Mouse (Mus musculus): ENCODE data around the gene Mrtfa. TPM values are rescaled to one million over a fixed set of nuclear protein-coding genes. Genes with fewer than 3 reads are reported as not detected.

Mrtfa gene
- polyA plus RNA-seq, 1 experiment = 16.0 TPM

- Histone ChIP-seq H3K27ac (ENCODE audit: insufficient read depth, low read depth, low read length) (no peak overlapping the region), H3K4me3 (ENCODE audit: insufficient read depth, low read depth, low read length) (peak overlapping the region; percentile 11; the same call in 1 of the 2 replicates), H3K27me3 (replicated peaks; ENCODE audit: control insufficient read depth, insufficient read depth, low read length) (no peaks in the 10 kb centered on the region), H3K4me1 (ENCODE audit: control insufficient read depth, insufficient read depth, low read length) (no peaks in the 10 kb centered on the region), H3K36me3 (ENCODE audit: control insufficient read depth, insufficient read depth, low read length) (no peaks in the 10 kb centered on the region)
- 53% methylated on average over 13 of the region's 13 CpGs for WGBS
- peak; percentile 52 for DNase-seq
- TF ChIP-seq CTCF (conservative IDR thresholded peaks at IDR 0.05; ENCODE audit: insufficient read depth, insufficient read length, low read depth, low read length) (no peak), POLR2A (IDR thresholded peaks at IDR 0.05; ENCODE audit: low read depth, low read length) (no peak)
These were observed 85.8 kb downstream of the Mrtfa start for GRCm38 (mm10) chr15:81104585-81105259.

GRCm38 (mm10) chr15:81103500-81103899, 87.1 kb downstream of the Mrtfa start:
- H3K4me3 ChIP-seq (ENCODE audit: insufficient read depth, low read depth, low read length) = no peak overlapping the region
- no peaks in the 10 kb centered on the region for H3K4me1 ChIP-seq (ENCODE audit: control insufficient read depth, insufficient read depth, low read length)
- no peak for DNase-seq
- WGBS = 81% methylated on average over 3 of the region's 3 CpGs
- TF ChIP-seq CTCF (conservative IDR thresholded peaks at IDR 0.05; ENCODE audit: insufficient read depth, insufficient read length, low read depth, low read length) = no peak
- no peak for TF ChIP-seq POLR2A (IDR thresholded peaks at IDR 0.05; ENCODE audit: low read depth, low read length)
- no peaks in the 10 kb centered on the region for H3K27me3 ChIP-seq (replicated peaks; ENCODE audit: control insufficient read depth, insufficient read depth, low read length)
- no peaks in the 10 kb centered on the region for H3K36me3 ChIP-seq (ENCODE audit: control insufficient read depth, insufficient read depth, low read length)
- H3K27ac ChIP-seq (ENCODE audit: insufficient read depth, low read depth, low read length) = no peak overlapping the region

- WGBS = 75% methylated on average over 13 of the region's 13 CpGs
These were observed 88.2 kb downstream of the Mrtfa start for GRCm38 (mm10) chr15:81102274-81102879.

GRCm38 (mm10) chr15:81101316-81101715, 89.2 kb downstream of the Mrtfa start:
- WGBS = 44% methylated on average over 5 of the region's 5 CpGs
- Histone ChIP-seq H3K27ac (ENCODE audit: insufficient read depth, low read depth, low read length) (peak overlapping the region; percentile 41; the same call in 1 of the 2 replicates), H3K36me3 (ENCODE audit: control insufficient read depth, insufficient read depth, low read length) (no peaks in the 10 kb centered on the region), H3K4me1 (ENCODE audit: control insufficient read depth, insufficient read depth, low read length) (no peaks in the 10 kb centered on the region), H3K27me3 (replicated peaks; ENCODE audit: control insufficient read depth, insufficient read depth, low read length) (no peaks in the 10 kb centered on the region), H3K4me3 (ENCODE audit: insufficient read depth, low read depth, low read length) (no peak overlapping the region)
- DNase-seq = peak; percentile 24
- TF ChIP-seq CTCF (conservative IDR thresholded peaks at IDR 0.05; ENCODE audit: insufficient read depth, insufficient read length, low read depth, low read length) = no peak
- no peak for TF ChIP-seq POLR2A (IDR thresholded peaks at IDR 0.05; ENCODE audit: low read depth, low read length)

More at GRCm38 (mm10) chr15:81102274-81102879, 88.2 kb downstream of the Mrtfa start:
- Histone ChIP-seq H3K4me3 (ENCODE audit: insufficient read depth, low read depth, low read length) (no peak overlapping the region), H3K36me3 (ENCODE audit: control insufficient read depth, insufficient read depth, low read length) (no peaks in the 10 kb centered on the region), H3K27ac (ENCODE audit: insufficient read depth, low read depth, low read length) (no peak overlapping the region), H3K27me3 (replicated peaks; ENCODE audit: control insufficient read depth, insufficient read depth, low read length) (no peaks in the 10 kb centered on the region), H3K4me1 (ENCODE audit: control insufficient read depth, insufficient read depth, low read length) (no peaks in the 10 kb centered on the region)
- DNase-seq = no peak
- TF ChIP-seq POLR2A (IDR thresholded peaks at IDR 0.05; ENCODE audit: low read depth, low read length) = no peak
- no peak for TF ChIP-seq CTCF (conservative IDR thresholded peaks at IDR 0.05; ENCODE audit: insufficient read depth, insufficient read length, low read depth, low read length)

- no peaks in the 10 kb centered on the region for H3K27me3 ChIP-seq (replicated peaks; ENCODE audit: control insufficient read depth, insufficient read depth, low read length)
- WGBS = 94% methylated on average over 11 of the region's 11 CpGs
- TF ChIP-seq CTCF (conservative IDR thresholded peaks at IDR 0.05; ENCODE audit: insufficient read depth, insufficient read length, low read depth, low read length) = no peak
- TF ChIP-seq POLR2A (IDR thresholded peaks at IDR 0.05; ENCODE audit: low read depth, low read length) = no peak
- no peaks in the 10 kb centered on the region for H3K36me3 ChIP-seq (ENCODE audit: control insufficient read depth, insufficient read depth, low read length)
- no peaks in the 10 kb centered on the region for H3K4me1 ChIP-seq (ENCODE audit: control insufficient read depth, insufficient read depth, low read length)
- no peak overlapping the region for H3K4me3 ChIP-seq (ENCODE audit: insufficient read depth, low read depth, low read length)
- no peak for DNase-seq
- H3K27ac ChIP-seq (ENCODE audit: insufficient read depth, low read depth, low read length) = no peak overlapping the region
These were observed 91.3 kb downstream of the Mrtfa start for GRCm38 (mm10) chr15:81099269-81099668.

- no peaks in the 10 kb centered on the region for H3K36me3 ChIP-seq (ENCODE audit: control insufficient read depth, insufficient read depth, low read length)
- no peak overlapping the region for H3K4me3 ChIP-seq (ENCODE audit: insufficient read depth, low read depth, low read length)
- 93% methylated on average over 3 of the region's 3 CpGs for WGBS
- H3K27me3 ChIP-seq (replicated peaks; ENCODE audit: control insufficient read depth, insufficient read depth, low read length) = no peaks in the 10 kb centered on the region
- no peak for TF ChIP-seq CTCF (conservative IDR thresholded peaks at IDR 0.05; ENCODE audit: insufficient read depth, insufficient read length, low read depth, low read length)
- TF ChIP-seq POLR2A (IDR thresholded peaks at IDR 0.05; ENCODE audit: low read depth, low read length) = no peak
- no peak overlapping the region for H3K27ac ChIP-seq (ENCODE audit: insufficient read depth, low read depth, low read length)
- DNase-seq = no peak
- no peaks in the 10 kb centered on the region for H3K4me1 ChIP-seq (ENCODE audit: control insufficient read depth, insufficient read depth, low read length)
These were observed 91.9 kb downstream of the Mrtfa start for GRCm38 (mm10) chr15:81098689-81099088.

GRCm38 (mm10) chr15:81097896-81098295, 92.7 kb downstream of the Mrtfa start:
- DNase-seq = no peak
- Histone ChIP-seq H3K27ac (ENCODE audit: insufficient read depth, low read depth, low read length) (no peak overlapping the region), H3K4me1 (ENCODE audit: control insufficient read depth, insufficient read depth, low read length) (no peaks in the 10 kb centered on the region), H3K36me3 (ENCODE audit: control insufficient read depth, insufficient read depth, low read length) (no peaks in the 10 kb centered on the region), H3K4me3 (ENCODE audit: insufficient read depth, low read depth, low read length) (no peak overlapping the region), H3K27me3 (replicated peaks; ENCODE audit: control insufficient read depth, insufficient read depth, low read length) (no peaks in the 10 kb centered on the region)
- 80% methylated on average over 6 of the region's 6 CpGs for WGBS
- no peak for TF ChIP-seq POLR2A (IDR thresholded peaks at IDR 0.05; ENCODE audit: low read depth, low read length)
- no peak for TF ChIP-seq CTCF (conservative IDR thresholded peaks at IDR 0.05; ENCODE audit: insufficient read depth, insufficient read length, low read depth, low read length)
